Mouse (Mus musculus) lung, postnatal 0 days (tissue): ENCODE results near the gene Aldh1l1.

Experiments used
- CTCF ChIP-seq: IDR thresholded peaks from 2 replicates; pipeline ENCODE4 v1.5.1; 2016; ENCODE audit warnings: antibody characterized with exemption, mild to moderate bottlenecking
- EP300 ChIP-seq: IDR thresholded peaks from 2 replicates; pipeline ENCODE4 v1.6.1; 2016; ENCODE audit warnings: antibody characterized with exemption, mild to moderate bottlenecking, control low read depth

DNA sequence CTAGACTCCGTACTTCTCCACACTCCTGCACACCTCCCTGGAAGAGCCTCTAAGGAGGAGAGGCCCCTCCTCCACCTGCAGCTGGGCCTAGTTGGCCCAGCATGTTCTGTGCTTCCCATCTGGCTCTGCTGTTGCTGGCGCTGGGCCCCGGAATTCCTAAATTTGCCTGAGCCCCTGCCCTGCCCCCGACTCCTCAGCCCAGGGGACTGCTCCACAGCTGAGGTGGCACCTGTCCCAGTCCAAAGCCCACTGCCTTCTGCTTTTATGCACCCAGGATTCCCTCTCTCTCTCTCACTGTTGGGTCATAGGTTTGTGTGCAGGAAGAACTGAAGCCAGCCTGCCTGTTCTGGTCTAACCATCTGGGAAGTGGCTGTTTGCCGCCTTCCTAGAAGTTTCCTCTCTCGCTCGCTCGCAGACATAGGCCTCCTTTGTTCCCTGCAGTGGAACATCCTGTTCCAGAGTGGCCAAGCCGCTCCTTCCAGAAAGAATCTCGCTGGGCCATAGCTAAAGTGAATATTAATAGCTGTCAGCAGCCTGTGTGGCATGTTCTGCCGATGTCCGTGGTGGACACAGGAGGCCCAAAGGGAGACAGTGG lies 15.2 kb upstream of the Aldh1l1 start:
- TF ChIP-seq CTCF (no peak), EP300 (peak; percentile 97)
